Mouse (Mus musculus): Measurements from ENCODE around the gene Lrig2. TPM values are rescaled to one million over a fixed set of nuclear protein-coding genes. Genes with fewer than 3 reads are reported as not detected.
A peak's percentile ranks its signal among the peaks of the same experiment; 100 is the strongest.

Lrig2 gene
- polyA plus RNA-seq, 1 experiment from 2014 or later, result 12.7 TPM

- WGBS (ENCODE audit: insufficient replicate concordance), result 39% methylated on average over 6 of the region's 6 CpGs
- Histone ChIP-seq H3K9ac (ENCODE audit: low read depth, low read length) (no peak overlapping the region), H3K27ac (ENCODE audit: low read depth, low read length) (no peak overlapping the region)
These were observed 66.1 kb downstream of the Lrig2 start for GRCm38 (mm10) chr3:104445576-104445975.

GRCm38 (mm10) chr3:104444946-104445460, 66.7 kb downstream of the Lrig2 start:
- H3K9ac ChIP-seq (ENCODE audit: low read depth, low read length), result no peak overlapping the region
- no peaks in the 10 kb centered on the region for H3K36me3 ChIP-seq (ENCODE audit: control insufficient read depth, insufficient read depth, low read length)
- H3K4me2 ChIP-seq, result no peak overlapping the region
- no peaks in the 10 kb centered on the region for H3K27me3 ChIP-seq (ENCODE audit: control insufficient read depth, insufficient read depth, low read length)
- no peak overlapping the region for H3K4me3 ChIP-seq (ENCODE audit: low read depth, low read length)
- H3K27ac ChIP-seq (ENCODE audit: low read depth, low read length), result no peak overlapping the region
- H3K9me3 ChIP-seq (replicated peaks; ENCODE audit: control insufficient read depth, low read length), result no peaks in the 10 kb centered on the region
- no peak for ATAC-seq (replicated peaks; ENCODE audit: insufficient number of reproducible peaks, low FRiP score, low TSS enrichment)
- peaks cover 13% of the 10 kb centered on the region; the same call in 1 of the 2 replicates for H3K4me1 ChIP-seq (ENCODE audit: control insufficient read depth, insufficient read depth, low read length)
- 64% methylated on average over 3 of the region's 3 CpGs for WGBS (ENCODE audit: insufficient replicate concordance)

More at GRCm38 (mm10) chr3:104445576-104445975, 66.1 kb downstream of the Lrig2 start:
- Histone ChIP-seq H3K4me1 (ENCODE audit: control insufficient read depth, insufficient read depth, low read length) (peaks cover 8% of the 10 kb centered on the region; the same call in 1 of the 2 replicates), H3K9me3 (replicated peaks; ENCODE audit: control insufficient read depth, low read length) (no peaks in the 10 kb centered on the region), H3K36me3 (ENCODE audit: control insufficient read depth, insufficient read depth, low read length) (no peaks in the 10 kb centered on the region), H3K27me3 (ENCODE audit: control insufficient read depth, insufficient read depth, low read length) (no peaks in the 10 kb centered on the region), H3K4me2 (no peak overlapping the region), H3K4me3 (ENCODE audit: low read depth, low read length) (no peak overlapping the region)
- ATAC-seq (replicated peaks; ENCODE audit: insufficient number of reproducible peaks, low FRiP score, low TSS enrichment), result no peak

- no peak overlapping the region for H3K9ac ChIP-seq (ENCODE audit: low read depth, low read length)
- H3K27ac ChIP-seq (ENCODE audit: low read depth, low read length), result no peak overlapping the region
- H3K27me3 ChIP-seq (ENCODE audit: control insufficient read depth, insufficient read depth, low read length), result no peaks in the 10 kb centered on the region
- no peak overlapping the region for H3K4me3 ChIP-seq (ENCODE audit: low read depth, low read length)
- peaks cover 14% of the 10 kb centered on the region; the same call in 1 of the 2 replicates for H3K4me1 ChIP-seq (ENCODE audit: control insufficient read depth, insufficient read depth, low read length)
- H3K36me3 ChIP-seq (ENCODE audit: control insufficient read depth, insufficient read depth, low read length), result no peaks in the 10 kb centered on the region
- 90% methylated on average over 3 of the region's 3 CpGs for WGBS (ENCODE audit: insufficient replicate concordance)
- H3K9me3 ChIP-seq (replicated peaks; ENCODE audit: control insufficient read depth, low read length), result no peaks in the 10 kb centered on the region
- no peak overlapping the region for H3K4me2 ChIP-seq
- no peak for ATAC-seq (replicated peaks; ENCODE audit: insufficient number of reproducible peaks, low FRiP score, low TSS enrichment)
These were observed 67.6 kb downstream of the Lrig2 start for GRCm38 (mm10) chr3:104444082-104444481.

GRCm38 (mm10) chr3:104442357-104442756, 69.4 kb downstream of the Lrig2 start:
- no peak for ATAC-seq (replicated peaks; ENCODE audit: insufficient number of reproducible peaks, low FRiP score, low TSS enrichment)
- no peak overlapping the region for H3K27ac ChIP-seq (ENCODE audit: low read depth, low read length)
- H3K4me3 ChIP-seq (ENCODE audit: low read depth, low read length), result no peak overlapping the region
- no peaks in the 10 kb centered on the region for H3K27me3 ChIP-seq (ENCODE audit: control insufficient read depth, insufficient read depth, low read length)
- 25% methylated on average over 5 of the region's 5 CpGs for WGBS (ENCODE audit: insufficient replicate concordance)
- H3K9me3 ChIP-seq (replicated peaks; ENCODE audit: control insufficient read depth, low read length), result no peaks in the 10 kb centered on the region
- peaks cover 14% of the 10 kb centered on the region; the same call in 1 of the 2 replicates for H3K4me1 ChIP-seq (ENCODE audit: control insufficient read depth, insufficient read depth, low read length)
- peak overlapping the region; percentile 56 for H3K4me2 ChIP-seq
- no peaks in the 10 kb centered on the region for H3K36me3 ChIP-seq (ENCODE audit: control insufficient read depth, insufficient read depth, low read length)
- 0 out of 2 replicates have a peak overlapping the region, but pooled peaks have one; percentile 62 for H3K9ac ChIP-seq (ENCODE audit: low read depth, low read length)

GRCm38 (mm10) chr3:104441870-104442283, 69.8 kb downstream of the Lrig2 start:
- WGBS (ENCODE audit: insufficient replicate concordance), result 7% methylated on average over 15 of the region's 15 CpGs
- H3K27me3 ChIP-seq (ENCODE audit: control insufficient read depth, insufficient read depth, low read length), result no peaks in the 10 kb centered on the region
- H3K27ac ChIP-seq (ENCODE audit: low read depth, low read length), result peak overlapping the region; percentile 73
- no peaks in the 10 kb centered on the region for H3K9me3 ChIP-seq (replicated peaks; ENCODE audit: control insufficient read depth, low read length)
- ATAC-seq (replicated peaks; ENCODE audit: insufficient number of reproducible peaks, low FRiP score, low TSS enrichment), result peak; percentile 79
- H3K4me2 ChIP-seq, result peak overlapping the region; percentile 56
- H3K4me1 ChIP-seq (ENCODE audit: control insufficient read depth, insufficient read depth, low read length), result peaks cover 14% of the 10 kb centered on the region; the same call in 1 of the 2 replicates
- H3K9ac ChIP-seq (ENCODE audit: low read depth, low read length), result peak overlapping the region; percentile 73
- no peaks in the 10 kb centered on the region for H3K36me3 ChIP-seq (ENCODE audit: control insufficient read depth, insufficient read depth, low read length)
- no peak overlapping the region; the same call in 1 of the 2 replicates for H3K4me3 ChIP-seq (ENCODE audit: low read depth, low read length)

- peaks cover 14% of the 10 kb centered on the region; the same call in 1 of the 2 replicates for H3K4me1 ChIP-seq (ENCODE audit: control insufficient read depth, insufficient read depth, low read length)
- 0 out of 2 replicates have a peak, but pooled peaks have one; percentile 8 for ATAC-seq (replicated peaks; ENCODE audit: insufficient number of reproducible peaks, low FRiP score, low TSS enrichment)
- peak overlapping the region; percentile 73 for H3K27ac ChIP-seq (ENCODE audit: low read depth, low read length)
- no peak overlapping the region for H3K4me3 ChIP-seq (ENCODE audit: low read depth, low read length)
- no peaks in the 10 kb centered on the region for H3K27me3 ChIP-seq (ENCODE audit: control insufficient read depth, insufficient read depth, low read length)
- no peaks in the 10 kb centered on the region for H3K36me3 ChIP-seq (ENCODE audit: control insufficient read depth, insufficient read depth, low read length)
- H3K9ac ChIP-seq (ENCODE audit: low read depth, low read length), result peak overlapping the region; percentile 73
- H3K4me2 ChIP-seq, result peak overlapping the region; percentile 56
- 56% methylated on average over 7 of the region's 7 CpGs for WGBS (ENCODE audit: insufficient replicate concordance)
- H3K9me3 ChIP-seq (replicated peaks; ENCODE audit: control insufficient read depth, low read length), result no peaks in the 10 kb centered on the region
These were observed 70.3 kb downstream of the Lrig2 start for GRCm38 (mm10) chr3:104441435-104441834.

- H3K4me3 ChIP-seq (ENCODE audit: low read depth, low read length), result no peak overlapping the region
- H3K4me1 ChIP-seq (ENCODE audit: control insufficient read depth, insufficient read depth, low read length), result peaks cover 17% of the 10 kb centered on the region; the same call in 1 of the 2 replicates
- H3K27me3 ChIP-seq (ENCODE audit: control insufficient read depth, insufficient read depth, low read length), result no peaks in the 10 kb centered on the region
- 89% methylated on average over 1 of the region's 1 CpGs for WGBS (ENCODE audit: insufficient replicate concordance)
- ATAC-seq (replicated peaks; ENCODE audit: insufficient number of reproducible peaks, low FRiP score, low TSS enrichment), result no peak
- H3K36me3 ChIP-seq (ENCODE audit: control insufficient read depth, insufficient read depth, low read length), result no peaks in the 10 kb centered on the region
- no peak overlapping the region for H3K27ac ChIP-seq (ENCODE audit: low read depth, low read length)
- no peaks in the 10 kb centered on the region for H3K9me3 ChIP-seq (replicated peaks; ENCODE audit: control insufficient read depth, low read length)
- H3K4me2 ChIP-seq, result no peak overlapping the region
- no peak overlapping the region for H3K9ac ChIP-seq (ENCODE audit: low read depth, low read length)
These were observed 72.9 kb downstream of the Lrig2 start for GRCm38 (mm10) chr3:104438777-104439176.

GRCm38 (mm10) chr3:104437576-104437975, 74.1 kb downstream of the Lrig2 start:
- H3K9ac ChIP-seq (ENCODE audit: low read depth, low read length), result no peak overlapping the region
- H3K36me3 ChIP-seq (ENCODE audit: control insufficient read depth, insufficient read depth, low read length), result no peaks in the 10 kb centered on the region
- peaks cover 17% of the 10 kb centered on the region; the same call in 1 of the 2 replicates for H3K4me1 ChIP-seq (ENCODE audit: control insufficient read depth, insufficient read depth, low read length)
- no peak overlapping the region for H3K4me2 ChIP-seq
- no peak overlapping the region for H3K27ac ChIP-seq (ENCODE audit: low read depth, low read length)
- H3K9me3 ChIP-seq (replicated peaks; ENCODE audit: control insufficient read depth, low read length), result no peaks in the 10 kb centered on the region
- H3K27me3 ChIP-seq (ENCODE audit: control insufficient read depth, insufficient read depth, low read length), result no peaks in the 10 kb centered on the region
- WGBS (ENCODE audit: insufficient replicate concordance), result 62% methylated on average over 7 of the region's 7 CpGs
- ATAC-seq (replicated peaks; ENCODE audit: insufficient number of reproducible peaks, low FRiP score, low TSS enrichment), result no peak
- no peak overlapping the region for H3K4me3 ChIP-seq (ENCODE audit: low read depth, low read length)

- no peak overlapping the region for H3K4me2 ChIP-seq
- H3K9ac ChIP-seq (ENCODE audit: low read depth, low read length), result no peak overlapping the region
- peaks cover 19% of the 10 kb centered on the region for H3K4me1 ChIP-seq (ENCODE audit: control insufficient read depth, insufficient read depth, low read length)
- no peak for ATAC-seq (replicated peaks; ENCODE audit: insufficient number of reproducible peaks, low FRiP score, low TSS enrichment)
- 90% methylated on average over 3 of the region's 3 CpGs for WGBS (ENCODE audit: insufficient replicate concordance)
- no peak overlapping the region for H3K4me3 ChIP-seq (ENCODE audit: low read depth, low read length)
- no peaks in the 10 kb centered on the region for H3K36me3 ChIP-seq (ENCODE audit: control insufficient read depth, insufficient read depth, low read length)
- no peaks in the 10 kb centered on the region for H3K27me3 ChIP-seq (ENCODE audit: control insufficient read depth, insufficient read depth, low read length)
- no peak overlapping the region for H3K27ac ChIP-seq (ENCODE audit: low read depth, low read length)
- H3K9me3 ChIP-seq (replicated peaks; ENCODE audit: control insufficient read depth, low read length), result no peaks in the 10 kb centered on the region
These were observed 75.8 kb downstream of the Lrig2 start for GRCm38 (mm10) chr3:104435947-104436346.

All from heart, embryonic 11.5 days (tissue).